Mouse (Mus musculus) left cerebral cortex, adult 9 months (tissue): ENCODE results near the gene Snx32.
"Not testable (repeated sequence)": the region's sequence is repeated elsewhere in the genome, so short reads cannot be mapped to it uniquely, and the experiment has no call there.

Experiments
- DNase-seq, 2 experiments: peaks; one replicate each; pipeline ENCODE4 v3.0.0; 2022; ENCODE audit warnings: low spot score in 2 of 2

Gene Snx32

GRCm38 (mm10) chr19:5512091-5513004, 2.0 kb upstream of the Snx32 start:
- no peak for DNase-seq

GRCm38 (mm10) chr19:5511074-5511632, 815 bp upstream of the Snx32 start:
- no peak for DNase-seq

GRCm38 (mm10) chr19:5503687-5504086, 6.7 kb downstream of the Snx32 start, which contains the start of gene 1700020D05Rik:
Gene 1700020D05Rik, minus strand, starts transcription at chr19:5503787.
- DNase-seq = no peak

GRCm38 (mm10) chr19:5500330-5500875, 9.9 kb downstream of the Snx32 start:
- DNase-seq = no peak

- DNase-seq = peak in 1 of 2 experiments; percentile 1
These were observed 14.3 kb downstream of the Snx32 start for GRCm38 (mm10) chr19:5496052-5496370.

- DNase-seq = no peak
These were observed 14.8 kb downstream of the Snx32 start for GRCm38 (mm10) chr19:5495353-5496051.

GRCm38 (mm10) chr19:5494314-5494713, 16.0 kb downstream of the Snx32 start:
- no peak for DNase-seq

- DNase-seq = not testable (repeated sequence)
These were observed 17.0 kb downstream of the Snx32 start for GRCm38 (mm10) chr19:5493301-5493721.

- no peak for DNase-seq
These were observed 17.7 kb downstream of the Snx32 start for GRCm38 (mm10) chr19:5492641-5493040.

GRCm38 (mm10) chr19:5490898-5491708, 19.2 kb downstream of the Snx32 start:
- DNase-seq = peak in 1 of 2 experiments; percentile 84

- peak; percentile 88 to 96 for DNase-seq
These were observed 19.9 kb downstream of the Snx32 start, which contains the start of gene Cfl1 for GRCm38 (mm10) chr19:5490313-5490897. Gene Cfl1, plus strand, starts transcription at chr19:5490455.

GRCm38 (mm10) chr19:5489721-5490120, 20.6 kb downstream of the Snx32 start:
- DNase-seq = not testable (repeated sequence)

GRCm38 (mm10) chr19:5488878-5489571, 21.3 kb downstream of the Snx32 start:
- peak; percentile 96 to 98 for DNase-seq

- peak; percentile 89 to 97 for DNase-seq
These were observed 22.4 kb downstream of the Snx32 start, which contains the start of gene Mus81 for GRCm38 (mm10) chr19:5487768-5488550. Gene Mus81, minus strand, starts transcription at chr19:5488402.

- DNase-seq = no peak
These were observed 23.6 kb downstream of the Snx32 start for GRCm38 (mm10) chr19:5486771-5487170.

GRCm38 (mm10) chr19:5486286-5486685, 24.1 kb downstream of the Snx32 start:
- DNase-seq = no peak

GRCm38 (mm10) chr19:5485821-5486220, 24.5 kb downstream of the Snx32 start:
- DNase-seq = no peak

- no peak for DNase-seq
These were observed 25.0 kb downstream of the Snx32 start for GRCm38 (mm10) chr19:5485371-5485770.

GRCm38 (mm10) chr19:5484496-5484895, 25.8 kb downstream of the Snx32 start:
- DNase-seq = no peak
